Mouse (Mus musculus): ENCODE measurements around the gene Ddit4. TPM values are rescaled to one million over a fixed set of nuclear protein-coding genes. Genes with fewer than 3 reads are reported as not detected.
A peak's percentile ranks its signal among the peaks of the same experiment; 100 is the strongest.

The Ddit4 gene
- polyA plus RNA-seq, 1 experiment from 2014 or later, result 3.0 TPM

- no peaks in the 10 kb centered on the region for H3K36me3 ChIP-seq (ENCODE audit: control insufficient read depth, insufficient read depth, low read length)
- peak overlapping the region; percentile 14 for H3K4me3 ChIP-seq (ENCODE audit: low read depth, low read length)
- no peaks in the 10 kb centered on the region for H3K9me3 ChIP-seq (ENCODE audit: control insufficient read depth, low read length)
- H3K4me2 ChIP-seq (ENCODE audit: low read length), result peak overlapping the region; percentile 59
- WGBS, result 11% methylated on average over 4 of the region's 4 CpGs
- no peaks in the 10 kb centered on the region for H3K27me3 ChIP-seq (replicated peaks; ENCODE audit: control insufficient read depth, insufficient read depth, low read length)
- H3K4me1 ChIP-seq (replicated peaks; ENCODE audit: control insufficient read depth, insufficient read depth, low read length), result peaks cover 43% of the 10 kb centered on the region
- H3K9ac ChIP-seq (ENCODE audit: low read length), result peak overlapping the region; percentile 30; the same call in 1 of the 2 replicates
- DNase-seq (ENCODE audit: low spot score) (no peak), ATAC-seq (replicated peaks; ENCODE audit: low FRiP score, low TSS enrichment, low read depth) (no peak)
- H3K27ac ChIP-seq (ENCODE audit: low read depth), result peak overlapping the region; percentile 67
Measured at GRCm38 (mm10) chr10:59916159-59916558, 35.5 kb downstream of the Ddit4 start.

GRCm38 (mm10) chr10:59915196-59915962 lies 36.3 kb downstream of the Ddit4 start:
- H3K27ac ChIP-seq (ENCODE audit: low read depth), result 0 out of 2 replicates have a peak overlapping the region, but pooled peaks have one; percentile 67
- no peaks in the 10 kb centered on the region for H3K9me3 ChIP-seq (ENCODE audit: control insufficient read depth, low read length)
- H3K4me1 ChIP-seq (replicated peaks; ENCODE audit: control insufficient read depth, insufficient read depth, low read length), result peaks cover 44% of the 10 kb centered on the region
- DNase-seq (ENCODE audit: low spot score), result no peak
- H3K36me3 ChIP-seq (ENCODE audit: control insufficient read depth, insufficient read depth, low read length), result no peaks in the 10 kb centered on the region
- H3K4me2 ChIP-seq (ENCODE audit: low read length), result no peak overlapping the region
- no peak overlapping the region for H3K4me3 ChIP-seq (ENCODE audit: low read depth, low read length)
- H3K27me3 ChIP-seq (replicated peaks; ENCODE audit: control insufficient read depth, insufficient read depth, low read length), result no peaks in the 10 kb centered on the region
- WGBS, result 88% methylated on average over 8 of the region's 8 CpGs
- ATAC-seq (replicated peaks; ENCODE audit: low FRiP score, low TSS enrichment, low read depth), result no peak
- H3K9ac ChIP-seq (ENCODE audit: low read length), result no peak overlapping the region

GRCm38 (mm10) chr10:59911561-59912198 lies 40.0 kb downstream of the Ddit4 start:
- H3K9me3 ChIP-seq (ENCODE audit: control insufficient read depth, low read length), result no peaks in the 10 kb centered on the region
- peak overlapping the region; percentile 43; the same call in 1 of the 2 replicates for H3K27ac ChIP-seq (ENCODE audit: low read depth)
- peak overlapping the region; percentile 38 for H3K4me2 ChIP-seq (ENCODE audit: low read length)
- peaks cover 43% of the 10 kb centered on the region for H3K4me1 ChIP-seq (replicated peaks; ENCODE audit: control insufficient read depth, insufficient read depth, low read length)
- no peaks in the 10 kb centered on the region for H3K36me3 ChIP-seq (ENCODE audit: control insufficient read depth, insufficient read depth, low read length)
- H3K4me3 ChIP-seq (ENCODE audit: low read depth, low read length), result no peak overlapping the region
- no peaks in the 10 kb centered on the region for H3K27me3 ChIP-seq (replicated peaks; ENCODE audit: control insufficient read depth, insufficient read depth, low read length)
- 6% methylated on average over 25 of the region's 25 CpGs for WGBS
- DNase-seq (ENCODE audit: low spot score) (no peak), ATAC-seq (replicated peaks; ENCODE audit: low FRiP score, low TSS enrichment, low read depth) (0 out of 2 replicates have a peak, but pooled peaks have one; percentile 22)
- 0 out of 2 replicates have a peak overlapping the region, but pooled peaks have one; percentile 5 for H3K9ac ChIP-seq (ENCODE audit: low read length)

DNA sequence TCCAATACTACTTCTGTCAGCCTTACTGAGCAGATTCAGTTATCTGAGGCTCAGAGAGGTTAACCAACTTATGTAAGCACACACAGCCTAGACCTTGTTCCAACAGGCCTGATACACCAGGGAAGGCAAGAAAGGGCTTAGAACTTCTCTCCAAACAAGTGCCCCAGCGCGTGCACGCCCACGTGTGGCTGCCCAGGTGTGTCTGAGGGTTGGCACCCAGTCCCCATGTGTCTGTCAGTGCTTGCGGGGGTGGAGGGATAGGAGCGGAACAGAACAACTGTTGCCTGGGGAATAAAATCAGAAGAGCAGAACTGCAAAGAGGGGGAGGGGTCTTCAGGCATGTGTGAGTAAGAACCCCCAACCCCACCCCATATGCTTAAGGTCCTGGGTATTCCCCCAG lies 40.5 kb downstream of the Ddit4 start:
- peak overlapping the region; percentile 38 for H3K4me2 ChIP-seq (ENCODE audit: low read length)
- H3K36me3 ChIP-seq (ENCODE audit: control insufficient read depth, insufficient read depth, low read length), result no peaks in the 10 kb centered on the region
- no peak overlapping the region; the same call in 1 of the 2 replicates for H3K27ac ChIP-seq (ENCODE audit: low read depth)
- ATAC-seq (replicated peaks; ENCODE audit: low FRiP score, low TSS enrichment, low read depth), result 0 out of 2 replicates have a peak, but pooled peaks have one; percentile 0
- no peaks in the 10 kb centered on the region for H3K27me3 ChIP-seq (replicated peaks; ENCODE audit: control insufficient read depth, insufficient read depth, low read length)
- H3K4me1 ChIP-seq (replicated peaks; ENCODE audit: control insufficient read depth, insufficient read depth, low read length), result peaks cover 37% of the 10 kb centered on the region
- H3K4me3 ChIP-seq (ENCODE audit: low read depth, low read length), result no peak overlapping the region
- no peaks in the 10 kb centered on the region for H3K9me3 ChIP-seq (ENCODE audit: control insufficient read depth, low read length)
- H3K9ac ChIP-seq (ENCODE audit: low read length), result no peak overlapping the region
- WGBS, result 41% methylated on average over 6 of the region's 6 CpGs
- DNase-seq (ENCODE audit: low spot score), result no peak

DNA sequence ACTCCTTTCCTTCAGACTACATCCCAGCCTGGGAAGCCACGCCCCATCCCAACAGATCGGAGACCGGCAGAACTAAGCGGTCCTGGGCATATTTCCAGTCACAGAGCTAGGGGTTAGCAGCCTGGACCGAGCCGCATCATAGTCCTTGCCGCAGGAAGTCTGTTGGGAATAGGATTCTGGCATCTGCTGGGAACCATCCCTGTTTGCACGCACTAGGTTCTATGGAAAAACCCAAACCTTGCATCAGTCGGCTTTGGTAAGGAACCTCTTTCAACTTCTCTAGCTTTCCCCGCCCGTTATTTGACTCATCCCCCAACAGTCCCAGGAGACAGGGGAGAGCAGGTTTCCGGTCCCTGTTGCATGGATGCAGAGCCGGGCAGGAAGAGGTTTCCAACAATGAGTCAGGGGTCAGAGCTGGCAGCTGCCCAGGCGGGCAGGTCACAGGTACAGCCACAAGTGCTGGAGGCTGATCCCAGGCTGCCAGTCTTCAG lies 42.2 kb downstream of the Ddit4 start:
- H3K9ac ChIP-seq (ENCODE audit: low read length), result no peak overlapping the region
- H3K27me3 ChIP-seq (replicated peaks; ENCODE audit: control insufficient read depth, insufficient read depth, low read length), result no peaks in the 10 kb centered on the region
- H3K9me3 ChIP-seq (ENCODE audit: control insufficient read depth, low read length), result no peaks in the 10 kb centered on the region
- peak overlapping the region; percentile 81 for H3K27ac ChIP-seq (ENCODE audit: low read depth)
- ATAC-seq (replicated peaks; ENCODE audit: low FRiP score, low TSS enrichment, low read depth), result no peak
- peak overlapping the region; percentile 3 for H3K4me2 ChIP-seq (ENCODE audit: low read length)
- H3K4me1 ChIP-seq (replicated peaks; ENCODE audit: control insufficient read depth, insufficient read depth, low read length), result peaks cover 34% of the 10 kb centered on the region
- WGBS, result 9% methylated on average over 14 of the region's 14 CpGs
- H3K4me3 ChIP-seq (ENCODE audit: low read depth, low read length), result no peak overlapping the region
- DNase-seq (ENCODE audit: low spot score), result peak; percentile 74
- H3K36me3 ChIP-seq (ENCODE audit: control insufficient read depth, insufficient read depth, low read length), result no peaks in the 10 kb centered on the region

- no peaks in the 10 kb centered on the region for H3K27me3 ChIP-seq (replicated peaks; ENCODE audit: control insufficient read depth, insufficient read depth, low read length)
- no peak overlapping the region for H3K4me3 ChIP-seq (ENCODE audit: low read depth, low read length)
- DNase-seq (ENCODE audit: low spot score), result no peak
- peaks cover 34% of the 10 kb centered on the region for H3K4me1 ChIP-seq (replicated peaks; ENCODE audit: control insufficient read depth, insufficient read depth, low read length)
- H3K4me2 ChIP-seq (ENCODE audit: low read length), result no peak overlapping the region
- ATAC-seq (replicated peaks; ENCODE audit: low FRiP score, low TSS enrichment, low read depth), result no peak
- 46% methylated on average over 7 of the region's 7 CpGs for WGBS
- H3K27ac ChIP-seq (ENCODE audit: low read depth), result peak overlapping the region; percentile 81; the same call in 1 of the 2 replicates
- H3K9ac ChIP-seq (ENCODE audit: low read length), result no peak overlapping the region
- H3K9me3 ChIP-seq (ENCODE audit: control insufficient read depth, low read length), result no peaks in the 10 kb centered on the region
- H3K36me3 ChIP-seq (ENCODE audit: control insufficient read depth, insufficient read depth, low read length), result no peaks in the 10 kb centered on the region
Measured at GRCm38 (mm10) chr10:59908776-59909315, 42.8 kb downstream of the Ddit4 start.

DNA sequence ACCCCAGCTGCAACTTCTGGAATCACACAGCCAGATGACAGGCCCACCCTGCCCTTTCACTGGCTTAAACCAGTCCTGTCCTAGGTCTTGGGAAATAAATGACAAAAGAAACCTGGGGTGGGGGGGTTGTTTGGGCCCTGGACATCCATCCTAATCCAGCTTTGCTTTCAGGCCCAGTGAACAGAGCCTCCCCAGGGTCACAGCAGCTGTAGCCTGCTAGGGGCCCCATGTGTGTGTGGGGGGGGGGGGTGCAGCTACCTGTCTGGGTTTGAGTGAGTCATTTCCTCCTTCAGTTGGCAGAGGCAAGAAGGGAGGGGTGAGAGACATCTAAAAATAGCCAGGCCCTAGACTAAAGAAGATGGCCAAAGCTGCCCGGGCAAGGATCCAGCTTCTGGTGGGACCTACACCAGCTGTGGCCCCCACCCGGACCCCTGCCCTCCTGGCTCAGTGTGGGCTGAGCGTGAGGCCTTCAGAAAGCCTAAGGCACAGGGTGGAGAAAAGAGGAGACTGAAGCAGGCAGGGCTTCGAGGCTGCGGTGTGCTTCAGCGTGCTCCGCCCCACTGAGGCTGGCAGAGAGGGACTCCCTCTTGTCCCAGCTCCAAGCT lies 43.8 kb downstream of the Ddit4 start:
- Histone ChIP-seq H3K4me1 (replicated peaks; ENCODE audit: control insufficient read depth, insufficient read depth, low read length) (peaks cover 41% of the 10 kb centered on the region), H3K9ac (ENCODE audit: low read length) (no peak overlapping the region), H3K4me2 (ENCODE audit: low read length) (no peak overlapping the region), H3K27ac (ENCODE audit: low read depth) (peak overlapping the region; percentile 69; the same call in 1 of the 2 replicates), H3K27me3 (replicated peaks; ENCODE audit: control insufficient read depth, insufficient read depth, low read length) (no peaks in the 10 kb centered on the region), H3K36me3 (ENCODE audit: control insufficient read depth, insufficient read depth, low read length) (no peaks in the 10 kb centered on the region), H3K4me3 (ENCODE audit: low read depth, low read length) (no peak overlapping the region), H3K9me3 (ENCODE audit: control insufficient read depth, low read length) (no peaks in the 10 kb centered on the region)
- DNase-seq (ENCODE audit: low spot score), result peak; percentile 69
- 37% methylated on average over 7 of the region's 7 CpGs for WGBS
- peak; percentile 30 for ATAC-seq (replicated peaks; ENCODE audit: low FRiP score, low TSS enrichment, low read depth)

- Histone ChIP-seq H3K4me3 (ENCODE audit: low read depth, low read length) (no peak overlapping the region), H3K36me3 (ENCODE audit: control insufficient read depth, insufficient read depth, low read length) (no peaks in the 10 kb centered on the region), H3K4me1 (replicated peaks; ENCODE audit: control insufficient read depth, insufficient read depth, low read length) (peaks cover 45% of the 10 kb centered on the region), H3K9ac (ENCODE audit: low read length) (no peak overlapping the region), H3K4me2 (ENCODE audit: low read length) (no peak overlapping the region), H3K27ac (ENCODE audit: low read depth) (peak overlapping the region; percentile 69; the same call in 1 of the 2 replicates), H3K9me3 (ENCODE audit: control insufficient read depth, low read length) (no peaks in the 10 kb centered on the region), H3K27me3 (replicated peaks; ENCODE audit: control insufficient read depth, insufficient read depth, low read length) (no peaks in the 10 kb centered on the region)
- peak; percentile 29 for ATAC-seq (replicated peaks; ENCODE audit: low FRiP score, low TSS enrichment, low read depth)
- no peak for DNase-seq (ENCODE audit: low spot score)
- WGBS, result 67% methylated on average over 3 of the region's 3 CpGs
Measured at GRCm38 (mm10) chr10:59907080-59907609, 44.5 kb downstream of the Ddit4 start.

Data from intestine, embryonic 14.5 days (tissue).